Mouse (Mus musculus): ENCODE measurements around the gene Dnah8. TPM values are rescaled to one million over a fixed set of nuclear protein-coding genes. Genes with fewer than 3 reads are reported as not detected.

Gene Dnah8
- total RNA-seq, 4 experiments from 2014 or later: 1.7 to 2.2 (median 2.0) TPM

Other genes with a start within 250 kb of the Dnah8 start
- gene Btbd9, start 47.9 kb upstream of the Dnah8 start, total RNA-seq (2022): 100 to 1,000 TPM; 133 to 171 (median 150) TPM
- 100 to 1,000 TPM; 183 to 193 (median 187) TPM for gene Glo1, start 2.5 kb downstream of the Dnah8 start, total RNA-seq (2022)